Mouse (Mus musculus) telencephalon, adult 2 months (tissue): ENCODE measurements around the gene Ptprr.

ENCODE experiments used
- DNase-seq: peaks from one replicate; pipeline ENCODE4 v3.0.0-alpha.2; 2011; ENCODE audit warnings: low read depth, low spot score

Ptprr gene

DNA sequence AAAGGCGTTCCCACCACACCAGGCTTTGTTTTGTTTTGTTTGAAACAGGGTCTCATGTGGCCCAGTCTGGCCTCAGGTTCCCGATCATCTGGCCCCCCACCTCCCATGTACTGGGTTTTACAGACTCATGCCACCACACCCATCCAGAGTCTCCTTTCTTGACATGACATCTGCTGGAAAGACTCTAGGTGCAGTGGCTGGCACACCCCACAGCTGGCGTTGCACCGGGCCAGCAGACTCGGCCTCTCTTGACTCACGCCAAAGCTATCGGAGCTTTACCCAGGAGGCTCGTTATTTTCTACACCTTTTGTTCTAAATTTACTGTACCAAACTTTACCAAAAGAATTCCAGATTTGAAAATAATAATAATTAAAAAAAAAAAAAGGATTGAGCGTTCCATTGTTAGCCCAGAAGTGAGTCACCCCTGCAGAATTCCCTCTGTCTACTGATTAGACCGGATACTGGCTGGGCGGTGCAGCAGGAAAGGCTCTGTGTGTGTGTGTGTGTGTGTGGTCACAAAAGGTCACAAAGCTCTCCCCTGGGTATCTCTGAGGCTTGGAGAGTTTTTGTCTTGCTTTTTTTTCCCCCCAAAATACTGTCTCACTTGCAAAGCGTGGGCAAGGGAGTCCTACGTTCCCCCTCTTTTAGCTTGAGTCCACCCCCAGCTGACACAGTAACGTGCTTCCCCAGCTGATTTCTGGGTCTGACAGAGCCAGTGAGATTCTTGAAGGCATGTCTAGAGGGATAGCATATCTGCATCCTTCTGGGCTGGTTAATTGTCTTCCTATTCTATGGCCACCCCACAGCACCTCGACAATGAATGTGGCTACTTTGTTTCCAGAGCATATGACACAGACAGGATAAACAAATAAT is 248.8 kb downstream of the Ptprr start:
- DNase-seq = no peak

DNA sequence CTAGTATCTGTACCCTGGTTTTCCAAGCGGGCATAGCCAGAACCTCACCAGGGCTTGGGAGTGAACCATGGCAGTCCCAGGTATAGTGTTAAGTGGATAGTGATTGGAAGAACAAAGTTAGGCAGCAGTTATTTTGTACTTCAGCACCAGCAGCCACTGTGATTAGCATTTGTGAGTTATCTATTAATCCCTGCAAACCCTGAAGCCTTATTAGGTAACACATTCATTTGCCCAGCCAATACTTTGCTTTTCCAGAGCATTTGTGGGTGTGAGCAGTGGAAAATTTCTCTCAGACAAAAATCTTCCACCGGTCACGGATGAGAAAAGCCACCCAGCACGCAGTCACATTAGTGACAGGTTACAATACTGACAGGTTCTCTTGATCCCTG is 249.4 kb downstream of the Ptprr start:
- DNase-seq = no peak

DNA sequence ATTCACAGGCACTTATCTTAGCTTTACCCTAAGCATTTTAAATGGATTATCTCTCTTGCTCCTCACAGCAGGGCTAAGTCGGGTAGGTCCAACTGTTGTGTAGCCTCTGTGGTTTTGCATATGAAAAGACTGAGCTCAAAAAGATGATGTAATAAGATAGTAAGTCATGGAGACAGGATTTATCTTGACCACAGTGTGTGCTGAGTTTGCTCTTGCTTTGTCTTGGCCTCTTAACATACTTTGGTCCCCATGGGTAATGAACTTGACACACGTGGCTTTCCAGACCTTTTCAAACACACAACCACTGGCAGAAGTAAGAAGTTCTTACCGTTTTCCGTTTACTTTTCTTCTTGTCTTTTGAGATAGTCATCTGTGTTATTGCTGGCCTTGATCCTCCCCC is 250.3 kb downstream of the Ptprr start:
- DNase-seq = no peak

DNA sequence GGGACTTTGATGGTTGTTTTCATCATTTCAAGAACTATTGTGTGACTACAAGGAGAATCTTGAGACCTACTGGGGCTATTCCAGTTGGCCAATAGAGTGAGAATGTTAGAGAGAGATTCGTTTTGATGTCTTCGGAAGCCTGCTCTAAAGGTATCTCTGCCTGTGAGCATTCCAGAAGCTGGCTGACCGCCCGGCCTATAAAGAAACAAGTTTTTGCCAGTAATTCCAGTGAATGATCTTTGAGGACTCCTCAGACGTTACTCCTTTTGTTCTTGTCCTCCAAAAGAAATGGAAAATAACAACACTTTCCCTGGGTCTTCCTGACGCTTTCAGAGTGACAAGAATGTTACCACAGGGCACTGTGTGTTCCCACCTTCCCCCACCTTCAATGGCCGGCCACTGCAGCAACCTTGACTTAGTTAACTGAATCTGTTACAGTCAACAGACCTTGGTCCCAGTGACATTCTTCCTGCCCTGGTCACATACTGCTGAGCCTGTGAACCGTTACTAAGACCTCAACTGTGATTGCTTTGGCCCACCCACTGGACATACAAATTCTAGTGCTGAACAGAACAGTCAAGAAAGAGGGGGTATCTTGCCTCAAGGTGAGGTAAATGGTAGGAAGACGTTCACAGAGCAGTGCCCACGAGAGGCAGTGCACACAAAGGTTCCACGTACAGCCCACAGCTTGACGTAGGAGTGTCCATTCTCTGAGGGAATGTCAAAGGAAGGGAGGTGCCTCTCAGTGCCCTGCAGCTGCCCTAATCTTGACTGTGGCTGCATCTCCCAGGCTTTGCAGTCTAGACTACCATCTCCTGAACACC is 252.8 kb downstream of the Ptprr start:
- no peak for DNase-seq

DNA sequence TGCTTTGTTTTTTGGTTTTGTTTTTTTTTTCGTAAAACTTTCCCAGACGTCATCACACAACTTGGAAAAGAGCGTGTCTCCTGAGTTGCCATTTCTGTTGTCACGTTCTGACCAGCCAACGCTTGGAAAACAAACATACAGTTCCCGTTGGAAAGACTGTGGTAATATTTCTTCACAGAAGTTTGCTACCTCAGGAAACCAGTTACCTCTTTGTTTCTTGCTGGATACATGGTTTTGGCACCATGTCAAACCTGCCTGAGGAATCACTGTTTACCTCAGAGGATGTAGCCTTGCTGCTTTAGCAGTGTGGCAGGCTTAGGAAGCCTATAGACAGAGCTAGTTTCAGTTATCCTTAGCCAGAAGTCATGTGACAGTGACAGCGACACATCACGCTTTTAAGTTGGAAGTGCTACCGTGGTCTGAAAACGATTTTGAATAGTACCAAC is 253.5 kb downstream of the Ptprr start:
- no peak for DNase-seq

DNA sequence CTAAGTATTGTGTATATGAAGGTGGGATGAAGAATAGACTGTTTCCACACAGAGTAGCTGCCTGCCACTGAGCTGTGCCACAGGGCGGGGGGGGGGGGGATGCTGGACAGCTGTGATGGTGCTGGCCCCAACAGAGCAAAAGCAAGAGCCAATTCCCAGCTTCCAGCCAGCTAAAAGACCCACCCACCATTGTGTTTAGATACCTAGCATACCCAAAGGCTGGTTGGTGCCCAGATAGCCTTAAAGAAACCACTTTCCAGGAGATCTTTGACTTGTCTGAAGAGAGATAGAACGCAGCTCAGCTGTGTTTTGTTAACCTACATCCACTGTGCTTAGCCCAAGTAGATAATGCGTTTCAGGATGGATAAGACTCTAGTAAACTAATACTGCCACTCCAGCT is 254.1 kb downstream of the Ptprr start:
- DNase-seq = no peak

DNA sequence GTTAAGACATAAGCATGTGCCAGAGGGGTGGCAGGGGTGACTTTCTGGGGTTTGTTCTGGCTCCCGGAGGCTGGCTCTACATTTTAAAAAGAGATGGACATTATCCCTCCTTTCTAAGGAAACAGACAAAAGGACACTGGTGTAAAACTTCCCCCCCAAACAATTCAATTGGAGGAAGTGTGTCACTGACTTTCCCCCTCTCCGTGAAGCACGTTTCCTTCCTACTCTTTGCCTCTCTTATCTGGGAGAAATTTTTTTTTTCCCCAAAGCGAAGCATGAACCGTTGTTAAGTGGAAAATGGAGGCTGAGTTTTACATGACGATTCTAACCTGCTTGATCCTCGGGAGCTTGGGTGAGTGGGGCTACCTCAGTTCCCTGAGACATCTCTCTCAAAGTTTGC is 257.3 kb downstream of the Ptprr start, which contains the start of gene Ptprb:
Gene Ptprb (plus strand): TSS at position 244 of the 400 bp plus-strand sequence.
- no peak for DNase-seq

DNA sequence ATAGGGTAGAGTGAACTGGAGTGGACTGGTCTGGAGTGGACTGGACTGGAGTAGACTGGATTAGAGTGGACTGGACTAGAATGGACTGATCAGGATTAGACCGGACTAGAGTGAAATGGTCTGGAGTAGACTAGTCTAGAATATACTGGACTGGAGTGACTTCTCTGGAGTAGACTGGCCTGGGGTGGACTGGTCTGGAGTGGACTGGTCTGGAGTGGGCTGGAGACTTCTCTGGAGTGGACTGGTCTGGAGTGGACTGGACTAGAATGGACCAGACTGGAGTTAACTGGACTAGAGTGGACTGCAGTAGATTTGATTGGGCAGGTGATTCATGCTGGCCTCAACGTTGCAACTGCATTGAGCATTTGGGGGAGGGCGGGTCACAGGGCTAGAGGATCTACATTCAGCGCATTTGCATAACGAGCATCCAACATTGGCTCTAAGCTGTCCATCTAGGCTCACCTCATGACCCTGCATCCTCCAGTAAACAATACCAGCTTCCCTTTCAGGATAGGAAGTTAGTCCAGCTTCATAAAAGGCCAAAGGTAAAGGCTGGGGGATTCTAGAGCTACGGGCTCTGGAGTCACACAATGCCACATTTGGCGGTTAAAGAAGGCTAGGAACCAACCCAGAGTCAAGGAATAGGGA is 268.8 kb downstream of the Ptprr start:
- no peak for DNase-seq

DNA sequence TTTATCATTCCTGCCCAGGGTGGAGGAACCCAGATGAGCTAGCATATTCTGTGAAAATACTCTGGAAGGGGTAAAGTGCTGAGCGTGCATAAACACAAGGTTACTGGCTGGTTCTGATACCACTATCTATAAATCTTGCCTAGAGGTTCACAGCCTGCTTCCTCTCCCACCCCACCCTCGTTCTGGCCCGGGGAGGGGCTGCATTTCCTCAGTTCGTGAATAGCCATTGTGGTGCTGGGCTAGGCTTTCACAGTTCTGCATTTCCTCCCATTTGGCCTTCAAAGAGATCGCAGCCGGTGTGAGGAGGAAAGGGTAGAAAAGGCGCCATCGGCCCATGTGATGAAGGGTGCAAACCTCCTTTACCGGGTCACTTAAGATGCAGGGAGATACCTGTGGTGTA is 270.1 kb downstream of the Ptprr start:
- DNase-seq = no peak

DNA sequence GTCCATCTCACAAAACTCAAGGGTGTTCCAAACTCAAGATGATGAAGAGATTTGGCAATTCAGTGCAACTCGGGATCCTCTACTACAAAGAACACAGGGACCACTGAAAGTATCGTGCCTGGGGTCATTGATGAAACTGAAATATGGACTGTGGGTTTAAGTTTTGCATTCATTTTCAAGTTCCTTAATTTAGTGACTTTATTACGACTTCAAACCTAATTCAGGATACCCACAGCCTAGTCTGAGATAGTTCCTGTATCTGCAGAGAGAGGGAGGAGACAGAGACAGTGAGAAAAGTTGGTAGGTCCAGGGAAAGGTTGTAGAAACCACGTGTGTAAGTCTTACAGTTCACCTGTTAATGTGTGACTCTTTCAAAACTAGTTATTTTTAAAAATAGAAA is 272.5 kb downstream of the Ptprr start:
- DNase-seq = no peak

DNA sequence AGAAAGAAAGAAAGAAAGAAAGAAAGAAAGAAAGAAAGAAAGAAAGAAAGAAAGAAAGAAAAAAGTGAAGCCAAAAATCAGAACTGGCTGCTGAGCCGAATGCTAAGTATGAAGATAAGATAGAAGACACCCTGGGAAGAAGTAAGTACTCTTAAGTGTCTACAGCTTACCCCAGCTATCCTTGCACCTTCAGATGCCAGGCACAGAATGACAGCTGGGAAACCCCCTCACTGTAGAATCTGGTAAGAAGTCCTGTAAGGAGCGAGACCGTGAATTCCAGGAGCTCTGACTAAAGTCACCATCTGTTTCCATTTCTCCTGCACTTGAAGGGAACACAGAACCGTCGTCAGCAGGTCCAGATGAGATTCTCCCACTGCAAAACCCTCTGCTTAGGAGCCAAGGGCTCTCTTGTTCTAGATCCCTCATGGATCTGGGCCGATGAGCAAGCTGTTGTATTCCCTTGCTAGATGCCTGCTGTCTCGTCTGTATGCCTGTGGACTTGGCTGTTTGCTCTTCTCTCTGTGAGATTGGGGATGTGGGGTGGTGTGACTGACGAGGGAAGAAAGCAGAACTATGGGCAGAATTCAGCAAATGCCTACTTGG is 273.2 kb downstream of the Ptprr start:
- DNase-seq = peak; percentile 91

DNA sequence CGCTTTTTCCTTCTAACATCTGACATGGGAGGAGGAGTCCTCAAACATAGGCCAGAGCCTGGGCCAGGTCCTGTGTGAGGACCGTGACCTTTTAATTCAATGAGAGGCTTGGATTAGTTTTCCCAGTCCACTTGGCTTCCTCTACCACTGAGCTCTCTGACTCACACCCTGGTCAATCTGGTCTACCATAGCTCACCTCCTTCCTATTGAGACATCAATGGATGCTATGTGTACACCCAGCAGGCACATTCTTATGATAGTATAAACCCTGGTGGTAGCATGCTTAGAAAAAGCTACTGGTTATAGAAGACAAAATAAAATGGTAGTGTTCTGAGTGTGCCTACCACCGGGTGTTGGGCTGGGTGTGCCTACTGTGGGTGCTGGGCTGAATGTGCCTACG is 278.4 kb downstream of the Ptprr start:
- DNase-seq = no peak

DNA sequence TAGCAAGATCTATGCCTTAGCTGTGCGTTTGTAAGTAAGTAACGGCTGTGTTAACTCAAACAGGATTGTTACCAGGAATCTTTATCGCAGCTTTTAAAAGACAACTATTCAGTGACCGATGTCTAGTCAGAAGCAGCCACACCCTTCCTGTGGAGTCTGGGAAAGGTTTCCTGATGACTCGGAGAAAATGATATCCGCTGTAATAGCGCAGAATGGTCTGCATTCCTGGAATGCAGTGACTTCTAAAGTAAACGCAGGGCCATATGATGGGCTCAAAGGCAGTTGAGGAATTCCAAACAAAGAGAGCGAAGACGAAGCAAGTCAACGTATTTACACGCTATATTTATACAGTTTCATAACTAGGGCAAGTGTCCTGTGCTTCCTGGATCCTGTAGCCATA is 279.8 kb downstream of the Ptprr start:
- no peak for DNase-seq

DNA sequence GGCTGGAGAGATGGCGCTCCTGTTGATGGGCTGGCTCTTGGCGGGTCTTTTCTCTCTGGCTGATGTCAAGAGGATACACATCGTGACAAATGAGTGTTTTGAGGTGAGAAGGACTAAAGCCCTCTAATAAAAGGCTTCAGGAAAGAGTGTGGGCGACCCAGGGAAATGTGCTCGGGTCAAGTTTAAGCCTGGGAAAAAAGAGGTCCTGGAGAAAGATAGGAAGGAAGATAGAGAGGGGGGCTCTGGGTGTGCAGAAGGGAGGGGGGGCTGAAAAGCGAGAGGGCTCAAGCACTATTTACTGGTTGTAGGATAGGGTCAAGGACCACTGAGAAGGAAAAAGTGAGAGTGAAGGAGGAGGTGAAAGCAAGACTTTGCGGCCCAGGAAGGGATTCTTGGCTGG is 282.8 kb downstream of the Ptprr start:
- no peak for DNase-seq

DNA sequence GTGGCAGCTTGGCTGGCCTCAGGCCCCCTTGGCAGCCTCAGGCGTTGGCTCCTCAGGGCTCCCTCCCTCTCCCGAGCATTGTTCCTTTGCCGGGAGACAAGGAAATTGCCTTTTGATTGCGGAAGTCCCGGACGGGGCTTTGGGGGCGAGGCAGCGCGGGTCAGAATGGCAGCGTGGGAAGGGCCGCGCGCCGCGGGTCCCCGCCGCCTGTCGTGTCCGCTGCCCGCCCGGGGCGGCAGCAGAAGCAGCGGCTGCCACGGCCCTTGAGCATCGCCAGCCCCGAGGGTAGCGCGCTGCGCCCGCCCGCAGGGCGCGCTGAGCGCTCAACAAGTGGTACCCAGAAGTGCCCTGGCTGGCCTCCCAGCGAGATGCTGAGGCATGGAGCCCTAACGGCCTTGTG is 283.2 kb downstream of the Ptprr start:
- no peak for DNase-seq

DNA sequence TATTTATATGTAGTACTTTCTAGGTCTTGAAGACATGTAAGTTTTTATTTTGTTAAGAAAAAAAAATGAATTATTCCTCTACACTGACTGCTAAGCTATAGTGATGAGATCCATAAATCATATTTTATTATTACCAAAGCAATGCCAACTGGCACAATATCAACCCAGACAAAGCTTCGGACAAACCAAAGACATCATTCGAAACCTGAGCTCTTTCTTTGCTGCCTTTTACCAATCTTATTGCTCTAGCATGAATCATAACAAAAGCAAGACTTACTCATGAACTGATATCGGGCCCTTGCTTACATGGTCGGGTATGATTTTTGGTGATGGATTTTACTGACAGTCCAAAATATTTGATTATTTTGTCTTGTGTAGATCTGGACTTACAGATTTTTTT is 286.3 kb downstream of the Ptprr start:
- DNase-seq = no peak

DNA sequence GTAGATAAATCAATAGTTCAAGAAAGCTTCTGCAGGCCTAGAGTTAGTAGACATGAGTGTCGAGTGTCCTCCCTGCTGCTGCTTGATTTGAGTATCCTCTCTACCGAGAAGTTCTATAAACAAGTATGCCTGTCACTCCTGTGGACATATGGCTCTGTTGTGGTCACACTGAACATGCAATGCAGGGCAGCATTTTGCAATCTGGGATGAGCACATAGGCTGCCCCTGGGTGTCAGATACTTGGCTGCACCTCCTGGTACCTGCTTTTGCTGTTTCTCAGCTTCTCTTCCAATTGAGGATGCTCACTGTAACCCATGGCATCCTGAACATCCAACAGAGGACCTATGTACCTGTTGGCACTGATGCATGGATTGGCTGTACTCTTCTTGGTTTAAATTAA is 291.4 kb downstream of the Ptprr start:
- no peak for DNase-seq

DNA sequence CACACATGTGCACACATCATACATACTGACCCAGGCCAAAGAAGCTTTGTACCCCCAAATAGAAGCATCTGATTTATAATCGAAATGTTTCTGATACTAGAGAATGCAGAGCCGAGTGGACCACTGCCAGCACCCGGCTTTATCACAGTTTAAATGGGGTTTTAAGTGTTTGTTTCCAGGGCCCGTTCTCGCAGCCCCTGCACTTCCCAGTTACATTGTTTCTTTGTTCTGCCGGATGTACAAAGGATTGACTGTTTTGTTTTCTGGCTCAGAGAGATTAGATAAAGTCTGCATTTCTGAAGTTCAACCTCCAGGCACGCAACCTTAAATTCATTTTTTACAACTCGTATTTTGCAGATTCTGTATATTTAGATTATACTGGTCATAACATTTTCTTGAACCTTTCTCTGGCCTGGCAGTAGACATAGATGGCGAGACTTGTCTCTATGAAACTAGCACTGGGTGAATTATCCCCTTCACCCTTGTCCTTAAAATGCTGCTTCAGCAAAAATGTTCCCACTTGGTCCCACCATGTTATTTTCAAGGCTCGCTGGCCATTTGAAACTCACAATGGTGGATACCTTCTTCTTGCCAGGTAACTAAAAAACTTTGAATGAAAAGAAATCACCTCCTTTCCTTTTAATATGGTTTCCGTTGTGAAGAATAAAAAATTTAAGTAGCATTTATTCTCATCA is 292.6 kb downstream of the Ptprr start:
- no peak for DNase-seq

DNA sequence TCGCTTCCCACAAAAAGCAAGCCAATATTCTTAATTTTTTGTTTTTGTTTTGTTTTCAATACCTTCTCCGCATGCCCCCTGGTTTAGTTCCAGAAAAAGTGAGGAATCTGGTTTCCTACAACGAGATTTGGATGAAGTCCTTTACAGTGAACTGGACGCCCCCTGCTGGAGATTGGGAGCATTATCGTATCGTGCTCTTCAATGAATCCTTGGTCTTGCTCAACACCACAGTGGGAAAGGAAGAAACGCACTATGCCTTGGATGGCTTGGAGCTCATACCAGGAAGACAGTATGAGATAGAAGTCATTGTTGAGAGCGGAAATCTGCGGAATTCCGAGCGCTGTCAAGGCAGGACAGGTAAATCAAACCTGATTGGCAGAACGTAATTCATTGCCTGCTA is 301.2 kb downstream of the Ptprr start:
- DNase-seq = peak; percentile 67
